Mouse (Mus musculus) gastrocnemius, postnatal 10 days (tissue): ENCODE data around the gene Il22ra1. TPM values are rescaled to one million over a fixed set of nuclear protein-coding genes. Genes with fewer than 3 reads are reported as not detected.
"Not testable (repeated sequence)": the region's sequence is repeated elsewhere in the genome, so short reads cannot be mapped to it uniquely, and the experiment has no call there.

Experiments
- DNase-seq: peaks from one replicate; pipeline ENCODE4 v3.0.0; 2021; ENCODE audit warnings: mixed read lengths
- long read RNA-seq, 2 experiments: library from polyadenylated mRNA; stranded (forward); transcript quantifications; one replicate each; pipeline ENCODE4 v2.0.0; 2021
- total RNA-seq, 2 experiments: library from RNA; stranded (reverse); gene quantifications; 2 replicates each; pipeline ENCODE4 v1.2.3; 2021

Gene Il22ra1
- under 1 TPM; 0.09 to 0.23 TPM for total RNA-seq
- long read RNA-seq, experiment 1, result 0 reads
- long read RNA-seq, experiment 2, result 0 reads

DNA sequence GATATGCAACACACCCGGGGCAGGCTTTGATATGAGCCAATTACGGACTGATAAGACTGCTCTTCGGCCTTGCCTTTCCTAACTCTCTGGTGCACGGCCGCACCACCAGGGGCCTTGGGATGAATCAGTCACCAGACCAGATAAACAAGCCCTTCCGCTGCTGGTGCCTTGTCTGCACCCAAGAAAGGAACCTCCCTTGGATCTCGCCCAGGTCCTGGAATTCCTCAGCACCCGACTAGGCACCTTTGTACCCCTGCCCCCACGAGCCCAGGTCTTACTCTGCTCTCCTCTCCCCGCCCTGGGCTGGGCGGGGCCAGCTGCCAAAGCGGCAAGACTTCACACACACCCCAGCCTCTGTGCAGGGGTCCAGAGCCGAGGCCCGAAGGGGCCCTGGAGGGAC is at the start of gene Il22ra1:
Gene Il22ra1, plus strand, starts transcription at position 356 of the 400 bp plus-strand sequence.
- DNase-seq, result no peak

DNA sequence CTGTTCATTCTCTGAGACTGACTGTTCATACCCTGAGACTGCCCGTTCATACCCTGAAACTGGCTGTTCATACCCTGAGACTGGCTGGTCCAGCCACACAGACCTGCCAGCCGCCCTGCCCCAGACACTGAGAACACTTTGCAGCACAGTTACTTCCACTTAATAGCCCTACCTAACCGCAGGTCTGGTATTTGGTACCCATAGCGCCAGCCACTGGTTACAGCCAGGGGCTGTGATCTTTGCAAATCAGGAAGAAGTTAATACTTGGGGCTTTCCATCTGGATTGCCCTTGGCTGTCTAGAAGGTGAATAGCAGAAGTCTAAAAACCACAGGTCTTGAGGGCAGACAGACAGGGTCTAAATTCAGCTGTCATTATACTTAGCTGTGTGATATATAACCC is 48.7 kb upstream of the Il22ra1 start:
- DNase-seq, result no peak

DNA sequence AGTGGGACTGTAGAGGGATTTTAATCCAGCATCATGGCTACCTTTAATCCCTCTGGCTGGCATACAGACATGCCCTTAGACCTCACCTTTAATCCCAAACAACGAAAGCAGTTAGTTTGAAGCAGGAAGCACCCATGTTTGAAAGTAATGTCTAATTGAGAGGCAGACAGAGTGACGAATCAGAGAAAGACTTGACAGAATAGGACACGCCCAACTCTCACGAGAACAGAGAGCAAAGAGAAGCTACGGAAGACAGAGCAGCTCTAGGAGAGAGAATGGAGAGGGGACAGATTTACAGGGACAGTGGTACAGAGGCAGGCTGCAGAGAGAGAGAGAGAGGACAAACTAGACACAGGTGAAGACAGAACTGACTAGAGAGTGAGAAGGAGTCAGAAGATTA is 46.2 kb upstream of the Il22ra1 start:
- no peak for DNase-seq

DNA sequence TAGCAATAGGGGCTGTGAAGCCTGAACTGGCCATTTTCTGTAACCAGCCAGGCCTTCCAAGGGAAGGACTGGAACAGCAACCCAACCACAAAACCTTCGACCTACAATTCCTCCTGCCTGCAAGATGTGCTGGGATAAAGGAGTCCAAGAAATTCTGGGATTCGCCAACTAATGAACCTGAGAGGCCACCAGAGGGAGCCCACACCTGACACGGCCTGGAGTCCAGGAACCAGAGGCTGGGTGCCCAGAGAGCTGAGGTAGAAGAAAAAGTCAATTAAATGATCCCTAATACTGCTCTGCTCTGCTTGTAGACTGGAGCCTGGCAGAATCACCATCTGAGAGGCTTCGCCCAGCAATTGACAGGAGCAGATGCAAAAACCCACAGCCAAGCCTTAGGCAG is 44.4 kb upstream of the Il22ra1 start:
- no peak for DNase-seq

DNA sequence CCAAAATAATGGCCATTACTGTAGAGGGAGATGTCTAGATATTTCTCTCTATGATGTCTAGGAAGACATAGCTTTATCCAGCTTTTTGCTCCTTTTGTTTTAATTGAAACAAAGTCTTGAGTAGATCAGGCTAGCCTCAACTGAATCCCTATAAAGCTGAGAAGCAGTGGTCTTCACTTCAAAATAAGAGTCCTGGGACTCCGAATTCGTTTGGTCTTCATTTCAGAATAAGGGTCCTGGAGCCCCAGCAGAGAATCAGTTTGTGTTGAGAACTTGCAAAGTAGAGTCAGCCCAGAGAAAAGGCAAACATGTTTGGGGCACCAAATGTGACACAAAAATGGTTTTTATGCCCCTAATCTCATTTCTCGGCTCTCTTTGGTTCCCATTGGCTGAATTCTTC is 43.2 kb upstream of the Il22ra1 start:
- DNase-seq, result no peak

DNA sequence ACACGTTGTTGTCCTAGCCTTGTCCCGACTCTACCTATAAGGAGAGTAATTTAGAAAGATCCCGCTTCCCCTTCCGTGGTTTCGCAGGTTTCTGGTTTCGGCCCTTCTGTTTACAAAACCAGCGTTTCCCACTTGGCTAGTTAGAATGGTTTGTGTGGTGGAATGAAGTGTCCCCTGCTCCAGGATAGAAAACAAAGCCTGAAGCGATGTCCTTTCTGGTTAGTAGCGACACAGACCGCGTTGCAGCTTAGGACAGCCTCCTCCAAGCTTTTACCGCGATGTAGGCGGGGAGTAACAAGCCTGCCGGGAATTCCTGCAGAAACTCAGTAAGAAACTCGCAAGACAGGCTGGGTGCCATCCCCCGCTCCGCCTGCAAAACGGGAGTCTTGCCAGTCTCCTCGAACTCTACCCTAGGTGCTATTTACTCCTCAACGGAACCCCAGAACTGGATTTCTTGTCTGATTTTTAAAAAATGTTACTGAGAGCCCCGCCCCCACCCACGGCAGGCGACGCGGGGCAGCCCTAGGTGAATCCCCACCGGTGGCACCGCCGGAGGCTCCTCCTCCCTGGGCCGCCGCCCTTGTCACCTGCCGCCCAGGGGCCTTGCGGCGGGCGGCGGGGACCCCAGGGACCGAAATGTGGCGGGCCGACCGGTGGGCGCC is 41.9 kb upstream of the Il22ra1 start, which contains the start of gene Ifnlr1:
Gene Ifnlr1, plus strand, starts transcription at position 382 of the 662 bp plus-strand sequence.
- no peak for DNase-seq

DNA sequence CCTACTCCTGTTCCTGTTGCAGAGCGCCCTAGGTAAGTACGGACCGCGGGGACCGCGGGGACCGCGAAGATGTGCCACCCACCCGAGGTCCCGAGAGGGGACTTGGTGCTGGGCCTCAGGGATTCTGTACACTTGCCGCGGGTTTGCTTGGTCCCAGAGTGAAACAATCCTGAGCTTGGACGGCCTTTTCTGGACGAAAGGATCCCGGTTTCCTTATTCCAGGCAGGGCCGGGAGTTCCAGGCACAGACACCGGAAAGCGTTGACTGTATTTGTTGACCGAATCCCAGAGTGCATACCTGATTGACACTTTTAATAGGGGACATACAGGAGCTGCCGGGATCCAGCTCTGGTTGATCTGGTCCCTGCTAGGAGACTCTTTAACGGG is 41.4 kb upstream of the Il22ra1 start:
- DNase-seq, result no peak

DNA sequence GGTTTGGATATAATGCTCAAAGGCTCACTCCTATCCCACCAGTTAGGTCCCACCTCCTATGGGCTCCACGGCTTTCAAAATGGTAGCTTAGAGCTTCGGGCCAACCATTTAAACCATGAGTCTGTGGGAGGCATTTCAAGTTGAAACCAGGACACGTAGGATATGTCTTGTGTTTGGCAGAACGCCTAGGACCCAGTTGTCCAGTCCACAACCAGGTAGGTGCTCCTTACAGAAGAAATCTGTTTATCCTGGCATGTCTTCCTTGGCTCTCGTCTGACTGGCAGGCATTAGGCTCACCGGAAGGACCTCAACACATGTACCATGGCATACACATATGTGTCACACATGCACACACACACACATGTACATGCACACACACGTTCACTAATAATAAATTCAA is 38.2 kb upstream of the Il22ra1 start:
- no peak for DNase-seq

DNA sequence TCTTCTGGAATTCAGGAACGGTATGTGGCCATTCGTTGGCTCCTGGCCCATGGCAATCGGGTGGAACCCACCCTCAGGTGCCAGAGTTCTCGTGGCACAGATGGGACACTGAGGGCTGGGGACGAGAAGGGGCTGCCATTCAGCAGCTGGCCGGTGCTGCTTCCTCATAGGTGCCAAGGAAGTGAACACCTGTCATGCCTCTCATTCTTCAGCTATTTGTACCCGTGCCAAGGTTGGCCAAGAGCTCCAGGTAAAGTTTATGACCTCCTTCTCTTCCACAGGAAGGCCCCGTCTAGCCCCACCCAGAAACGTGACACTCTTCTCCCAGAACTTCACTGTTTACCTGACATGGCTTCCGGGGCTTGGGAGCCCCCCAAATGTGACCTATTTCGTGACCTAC is 37.7 kb upstream of the Il22ra1 start:
- no peak for DNase-seq

DNA sequence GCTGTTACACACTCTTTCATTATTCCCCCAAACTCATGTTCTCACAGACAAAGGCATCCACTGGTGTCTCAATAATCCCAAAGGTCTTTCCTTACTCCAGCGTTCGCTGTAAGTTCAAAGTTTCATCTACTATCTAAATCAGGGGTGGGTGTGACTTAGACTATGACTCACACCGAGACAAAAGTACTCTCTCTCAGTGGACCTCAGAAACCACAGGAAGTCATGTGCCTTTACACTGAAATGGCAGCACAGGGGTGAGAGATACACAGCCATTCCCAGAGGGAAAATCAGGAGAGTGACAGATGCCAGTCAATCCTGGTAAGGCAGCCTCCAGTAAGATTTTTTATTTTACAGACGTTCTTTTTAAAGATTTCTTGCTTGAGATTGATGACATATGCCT is 35.1 kb upstream of the Il22ra1 start:
- DNase-seq, result no peak

DNA sequence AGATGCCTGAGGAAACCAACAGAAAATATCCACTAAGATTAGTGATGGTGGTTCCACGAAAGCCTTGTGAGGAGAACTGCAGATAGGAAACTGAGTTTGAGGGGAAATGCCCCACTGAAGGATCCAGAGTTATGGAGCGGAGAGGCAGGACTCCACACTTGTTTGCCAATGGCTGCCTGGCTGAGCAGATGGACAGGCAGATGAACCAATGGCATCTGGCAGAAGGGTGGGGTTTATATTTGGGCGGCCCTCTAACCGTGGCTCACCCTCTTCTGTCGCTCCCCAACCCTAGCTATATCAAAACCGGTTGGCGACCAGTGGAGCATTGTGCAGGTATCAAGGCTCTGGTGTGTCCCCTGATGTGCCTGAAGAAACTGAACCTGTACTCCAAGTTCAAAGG is 29.5 kb upstream of the Il22ra1 start:
- DNase-seq, result no peak

DNA sequence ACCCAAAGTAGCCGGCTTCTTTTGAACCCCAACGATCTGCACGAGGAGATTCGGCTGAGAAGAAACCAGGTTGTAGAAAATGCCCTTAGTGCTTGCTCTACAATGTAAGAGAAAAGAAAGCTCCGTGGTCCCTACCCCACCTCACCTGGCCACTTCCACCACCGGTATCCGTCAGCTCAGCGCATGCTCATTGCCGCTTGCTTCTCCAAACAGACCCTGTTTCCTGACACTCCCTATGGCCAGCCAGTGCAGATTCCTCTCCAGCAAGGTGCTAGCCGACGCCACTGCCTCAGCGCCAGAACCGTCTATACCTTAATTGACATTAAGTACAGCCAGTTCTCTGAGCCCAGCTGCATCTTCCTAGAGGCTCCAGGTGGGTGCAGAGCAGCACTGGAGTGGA is 24.5 kb upstream of the Il22ra1 start:
- DNase-seq, result no peak

DNA sequence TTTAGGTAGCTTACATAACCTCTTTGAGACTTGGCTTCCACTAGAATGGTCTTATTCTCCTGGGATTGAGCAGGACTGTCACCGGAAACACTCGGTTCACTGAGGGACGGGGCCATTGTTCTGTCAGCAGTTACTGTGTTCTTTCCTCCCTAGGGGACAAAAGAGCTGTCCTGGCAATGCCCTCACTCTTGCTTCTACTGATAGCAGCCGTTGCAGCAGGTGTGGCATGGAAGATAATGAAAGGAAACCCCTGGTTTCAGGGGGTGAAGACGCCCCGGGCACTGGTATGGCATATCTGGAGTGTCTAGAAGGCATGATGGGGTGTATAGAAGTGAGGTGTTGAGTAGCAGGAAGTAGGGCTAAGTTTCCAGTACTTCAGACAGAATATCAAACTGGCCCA is 24.0 kb upstream of the Il22ra1 start:
- no peak for DNase-seq

DNA sequence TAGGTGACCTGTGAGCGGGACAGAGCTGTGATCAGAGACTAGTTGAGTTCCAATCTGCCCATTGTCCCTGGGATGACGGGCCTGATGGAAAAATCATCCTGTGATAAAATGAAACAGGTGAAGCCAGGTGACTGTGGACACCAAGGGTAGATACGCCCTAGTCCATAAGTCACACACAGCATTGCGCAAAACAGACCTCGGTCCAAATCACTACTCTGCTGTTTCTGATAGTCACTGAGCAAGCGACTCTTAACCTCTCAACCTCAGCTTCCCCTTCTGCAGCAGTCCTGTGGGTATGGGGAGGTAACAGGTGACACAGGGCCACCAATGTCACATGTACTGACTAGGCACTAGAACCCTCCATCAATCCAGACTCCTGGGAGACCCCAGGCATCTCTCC is 21.9 kb upstream of the Il22ra1 start:
- DNase-seq, result no peak

DNA sequence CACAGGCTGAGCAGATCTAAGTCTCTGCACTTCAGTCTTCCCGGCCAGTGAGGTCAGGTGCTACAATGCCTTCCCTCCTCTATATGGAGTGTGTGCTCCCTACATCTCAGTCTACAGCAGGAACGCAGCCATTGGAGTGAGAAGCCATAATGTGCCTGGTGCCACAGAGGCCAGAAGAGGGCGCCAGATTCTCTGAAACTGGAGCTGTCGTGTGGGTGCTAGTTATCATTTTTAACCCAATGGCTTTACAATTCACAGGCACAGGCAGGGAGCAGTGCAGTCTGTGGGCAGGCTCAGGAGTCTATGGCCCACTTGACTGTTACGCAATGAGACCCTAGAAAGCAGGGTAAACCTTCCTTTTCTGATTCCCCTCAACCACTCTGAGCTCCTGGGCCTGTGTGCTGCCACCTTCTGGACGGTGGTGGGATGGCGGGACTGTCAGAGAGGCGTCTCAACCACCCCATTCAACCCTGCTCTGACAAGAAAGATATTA is 18.9 kb upstream of the Il22ra1 start:
- peak; percentile 81 for DNase-seq

DNA sequence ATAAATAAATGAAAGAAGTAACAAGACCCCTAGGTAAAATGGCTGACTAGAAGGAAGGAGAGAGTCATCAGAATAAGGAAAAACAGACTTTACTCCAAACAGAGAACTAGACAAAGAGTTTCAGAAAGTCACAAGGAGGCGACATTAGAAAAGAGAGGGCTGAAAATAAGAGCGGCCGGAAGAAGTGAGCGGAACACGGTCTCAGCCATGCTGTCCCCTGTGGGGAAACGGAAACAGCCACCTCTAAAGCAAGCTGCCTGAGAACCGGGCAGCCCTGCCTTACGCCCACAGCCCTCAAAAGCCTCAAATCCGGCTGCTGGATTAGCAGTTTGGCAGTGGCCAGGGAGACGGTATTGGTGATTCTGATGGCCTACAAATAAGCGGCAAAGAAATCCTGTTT is 18.4 kb upstream of the Il22ra1 start:
- DNase-seq, result no peak

DNA sequence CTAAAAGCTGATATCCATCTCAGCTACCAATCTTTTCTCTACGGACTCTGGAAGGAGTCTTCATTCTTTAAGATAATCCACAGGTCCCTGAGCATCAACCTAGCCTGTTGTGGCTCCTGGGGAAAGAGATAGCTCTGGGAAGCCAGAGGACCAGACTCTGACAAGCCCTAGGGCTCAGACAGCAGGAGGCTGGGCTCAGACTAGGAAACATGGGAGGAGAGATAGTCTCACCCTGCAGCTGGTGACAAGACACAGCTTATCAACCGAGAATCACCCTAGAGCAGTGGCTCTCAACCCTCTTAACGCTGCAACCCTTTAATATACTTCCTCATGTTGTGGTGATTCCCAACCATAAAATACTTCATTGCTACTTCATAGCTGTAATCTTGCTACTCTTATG is 17.6 kb upstream of the Il22ra1 start:
- no peak for DNase-seq

DNA sequence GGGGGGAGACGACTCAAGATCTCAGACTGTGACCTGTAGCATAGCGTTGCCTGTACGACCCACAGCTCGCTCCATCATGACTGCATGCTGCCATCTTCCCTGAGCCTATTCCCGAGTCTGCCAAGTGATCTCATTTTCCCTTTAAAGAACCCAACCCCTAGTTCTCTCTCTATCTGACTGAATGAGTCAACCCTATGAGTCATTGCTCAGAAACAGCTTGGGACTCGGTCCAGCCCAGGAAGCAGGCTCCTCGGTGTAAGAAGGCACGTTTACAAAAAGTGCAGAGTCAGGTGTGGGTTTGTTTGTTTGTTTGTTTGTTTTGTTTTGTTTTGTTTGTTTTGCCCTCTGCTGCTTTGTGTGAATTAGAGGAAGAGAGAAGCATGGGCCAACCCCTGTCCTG is 13.2 kb upstream of the Il22ra1 start:
- no peak for DNase-seq

DNA sequence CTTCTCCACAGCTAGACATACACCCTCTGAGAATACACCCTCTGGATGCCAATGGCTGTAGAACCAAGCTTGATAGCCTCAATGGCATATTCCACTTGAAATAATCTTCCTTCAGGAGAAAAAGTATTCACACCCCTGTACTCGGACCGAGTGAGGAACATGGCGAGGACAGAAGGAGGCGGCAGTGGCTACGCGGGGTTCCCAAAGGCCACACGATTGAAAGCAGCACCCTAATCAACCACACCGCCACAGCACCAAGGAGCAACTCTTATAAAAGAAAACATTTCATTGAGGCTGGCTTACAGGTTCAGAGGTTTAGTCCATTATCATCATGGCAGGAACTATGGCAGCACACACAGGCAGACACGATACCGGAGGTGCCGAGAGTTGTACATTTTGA is 11.5 kb upstream of the Il22ra1 start:
- DNase-seq, result not testable (repeated sequence)

DNA sequence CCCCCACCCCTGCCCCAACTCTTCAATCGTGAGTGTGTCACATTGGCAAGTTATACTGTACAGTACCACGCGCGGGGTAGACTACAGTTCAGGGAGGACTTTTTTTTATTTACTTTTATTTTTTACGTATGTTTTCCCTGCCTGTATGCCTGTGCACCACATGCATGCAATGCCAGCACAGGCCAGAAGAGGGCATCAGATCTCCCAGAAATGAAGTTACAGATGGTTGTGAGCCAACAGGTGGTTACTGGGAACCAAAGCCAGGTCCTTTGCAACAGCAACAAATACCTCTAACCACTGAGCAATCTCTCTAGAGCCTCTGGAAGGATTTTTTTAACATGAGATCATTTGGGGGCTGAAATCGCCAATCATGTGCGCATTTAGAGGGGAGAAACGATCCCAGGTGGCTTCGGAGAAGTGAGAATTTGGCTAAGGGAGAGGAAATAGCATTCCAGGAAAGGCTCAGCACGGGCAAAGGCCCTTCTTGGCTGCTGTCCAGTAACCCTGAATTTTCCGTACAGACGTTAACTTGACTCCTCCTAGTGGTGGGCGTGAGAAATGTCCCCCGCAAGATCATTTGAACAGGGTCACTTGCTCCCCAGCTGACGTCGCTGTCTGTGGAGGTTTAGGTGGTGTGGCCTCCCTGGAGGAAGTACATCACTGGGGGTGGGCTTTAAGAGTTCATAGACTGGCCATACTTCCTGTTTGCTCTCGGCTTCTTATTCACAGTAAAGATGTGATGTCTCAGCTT is 5.3 kb upstream of the Il22ra1 start:
- no peak for DNase-seq

DNA sequence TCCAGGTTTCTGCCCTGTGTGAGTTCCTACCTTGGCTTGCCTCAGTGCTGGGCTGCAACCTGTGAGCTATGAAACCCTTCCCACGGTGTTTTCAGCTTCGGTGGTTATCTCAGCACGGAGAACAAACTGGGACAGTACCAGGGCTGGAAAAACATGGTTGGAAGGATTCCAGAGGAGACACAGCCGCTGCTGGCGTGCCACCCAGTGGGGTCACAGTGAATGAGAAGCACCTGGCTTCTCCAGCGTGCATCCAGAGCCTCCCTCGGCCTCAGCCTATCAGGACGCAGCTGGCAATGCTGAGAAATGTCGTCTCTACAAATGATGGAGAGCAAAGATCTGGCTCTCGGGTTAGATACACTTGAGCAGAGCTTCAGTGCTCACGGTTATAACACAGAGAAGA is 1.6 kb upstream of the Il22ra1 start:
- no peak for DNase-seq

DNA sequence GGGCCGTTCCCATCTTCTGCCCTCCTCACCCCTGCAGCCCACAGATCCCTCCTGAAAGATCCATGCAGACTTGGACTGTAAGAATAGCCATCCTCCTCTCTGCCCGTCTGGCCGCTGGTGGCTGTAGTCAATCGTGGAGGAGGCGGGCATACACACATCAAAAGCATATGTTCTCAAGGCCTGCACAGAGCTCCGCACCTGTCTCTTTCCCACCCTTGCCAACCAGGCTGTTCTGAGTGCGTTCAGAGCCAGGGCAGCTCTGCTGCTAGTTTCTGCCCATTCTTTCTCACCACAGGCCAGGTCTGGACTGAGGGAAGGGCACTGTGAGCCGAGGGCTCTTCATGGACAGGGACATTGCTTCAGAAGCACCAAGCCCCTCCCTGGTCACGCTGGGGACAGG is 2.2 kb downstream of the Il22ra1 start:
- no peak for DNase-seq

DNA sequence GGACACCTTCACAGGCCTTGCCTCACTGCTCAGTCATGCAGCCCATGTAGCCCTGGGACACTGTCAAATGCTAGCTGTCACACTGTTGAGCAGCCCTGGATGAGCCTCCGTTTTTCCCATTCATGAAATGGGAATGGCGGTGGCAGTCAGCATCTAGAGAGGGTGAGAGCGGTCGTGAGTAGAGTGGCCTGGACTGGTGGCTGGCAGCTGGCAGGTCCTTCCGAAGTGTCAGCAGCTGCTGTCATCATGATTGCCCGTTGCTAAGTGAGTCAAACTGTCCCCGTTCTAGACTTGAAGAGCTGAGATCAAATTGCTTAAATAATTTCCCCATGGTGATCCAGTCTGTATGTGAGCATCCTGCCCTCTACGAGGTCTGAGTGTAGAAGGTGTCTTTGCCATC is 3.0 kb downstream of the Il22ra1 start:
- DNase-seq, result no peak

DNA sequence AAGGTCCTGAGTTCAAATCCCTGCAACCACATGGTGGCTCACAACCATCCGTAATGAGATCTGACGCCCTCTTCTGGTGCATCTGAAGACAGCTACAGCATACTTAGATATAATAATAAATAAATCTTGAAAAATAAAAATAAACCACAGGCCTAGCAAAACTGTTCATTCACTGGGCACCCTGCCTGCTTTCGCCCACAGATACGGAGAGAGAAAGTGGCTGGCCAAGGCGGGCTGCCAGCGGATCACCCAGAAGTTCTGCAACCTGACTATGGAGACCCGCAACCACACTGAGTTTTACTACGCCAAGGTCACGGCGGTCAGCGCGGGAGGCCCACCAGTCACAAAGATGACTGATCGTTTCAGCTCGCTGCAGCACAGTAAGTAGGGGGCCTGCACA is 5.9 kb downstream of the Il22ra1 start:
- no peak for DNase-seq
